Mouse (Mus musculus) 3T3-L1 (cell line): ENCODE measurements around the gene Erg.
A peak's percentile ranks its signal among the peaks of the same experiment; 100 is the strongest.

Experiments used
- DNase-seq: peaks from one replicate; pipeline ENCODE4 v3.0.0-alpha.2; 2015; ENCODE audit warnings: low read depth, low spot score

Erg gene

GRCm38 (mm10) chr16:95356962-95357955 is 229.1 kb downstream of the Erg start:
- no peak for DNase-seq

- DNase-seq: no peak
Observed at GRCm38 (mm10) chr16:95353838-95354237, 232.6 kb downstream of the Erg start.

GRCm38 (mm10) chr16:95352266-95352665 is 234.1 kb downstream of the Erg start:
- DNase-seq: no peak

GRCm38 (mm10) chr16:95350499-95350898 is 235.9 kb downstream of the Erg start:
- peak; percentile 65 for DNase-seq

- DNase-seq: no peak
Observed at GRCm38 (mm10) chr16:95349745-95350144, 236.6 kb downstream of the Erg start.

- DNase-seq: no peak
Observed at GRCm38 (mm10) chr16:95349344-95349743, 237.0 kb downstream of the Erg start.

- no peak for DNase-seq
Observed at GRCm38 (mm10) chr16:95348555-95348954, 237.8 kb downstream of the Erg start.

- DNase-seq: no peak
Observed at GRCm38 (mm10) chr16:95347202-95347601, 239.2 kb downstream of the Erg start.

GRCm38 (mm10) chr16:95345882-95346281 is 240.5 kb downstream of the Erg start:
- DNase-seq: peak; percentile 80

GRCm38 (mm10) chr16:95344961-95345360 is 241.4 kb downstream of the Erg start:
- no peak for DNase-seq

GRCm38 (mm10) chr16:95342030-95342429 is 244.4 kb downstream of the Erg start:
- DNase-seq: no peak

GRCm38 (mm10) chr16:95340885-95341791 is 245.3 kb downstream of the Erg start:
- peak; percentile 73 for DNase-seq

GRCm38 (mm10) chr16:95332159-95332558 is 254.2 kb downstream of the Erg start:
- no peak for DNase-seq

- DNase-seq: peak; percentile 53
Observed at GRCm38 (mm10) chr16:95321945-95322625, 264.3 kb downstream of the Erg start.
